Mouse (Mus musculus) thymus, adult 2 months (tissue): ENCODE results near the gene Gmps. TPM values are rescaled to one million over a fixed set of nuclear protein-coding genes. Genes with fewer than 3 reads are reported as not detected.

Experiments used
- DNase-seq: peaks from one replicate; pipeline ENCODE4 v3.0.0; 2021
- H3K27ac ChIP-seq: fragments of 200-500 bp; 2 replicates; pipeline ENCODE4 v1.5.1; 2012; ENCODE audit warnings: low read length, control low read depth; ENCODE audit not compliant: control insufficient read depth, insufficient read depth
- H3K27me3 ChIP-seq: fragments of 200-500 bp; 2 replicates; pipeline ENCODE4 v1.6.1; 2012; ENCODE audit warnings: mild to moderate bottlenecking, low read length, moderate library complexity, mixed read lengths; ENCODE audit not compliant: control insufficient read depth, insufficient read depth
- H3K36me3 ChIP-seq: fragments of 200-500 bp; 2 replicates; pipeline ENCODE4 v1.6.1; 2012; ENCODE audit warnings: mild to moderate bottlenecking, low read length, moderate library complexity; ENCODE audit not compliant: control insufficient read depth, insufficient read depth
- H3K4me1 ChIP-seq: fragments of 200-500 bp; replicated peaks from 2 replicates; pipeline ENCODE4 v1.6.1; 2012; ENCODE audit warnings: low read length; ENCODE audit not compliant: control insufficient read depth, insufficient read depth
- H3K4me3 ChIP-seq: fragments of 200-500 bp; 2 replicates; pipeline ENCODE4 v1.5.1; 2012; ENCODE audit warnings: mild to moderate bottlenecking, low read length, control low read depth, moderate library complexity; ENCODE audit not compliant: control insufficient read depth, insufficient read depth
- CTCF ChIP-seq: fragments of 200-500 bp; IDR thresholded peaks from 2 replicates; pipeline ENCODE4 v1.5.1; 2012; ENCODE audit warnings: mild to moderate bottlenecking, control low read depth, low read length, moderate library complexity, borderline replicate concordance; ENCODE audit not compliant: control insufficient read depth, poor library complexity, insufficient read depth; ENCODE audit errors: extremely low read depth
- POLR2A ChIP-seq: fragments of 200-500 bp; IDR thresholded peaks from 2 replicates; pipeline ENCODE4 v1.6.1; 2012; ENCODE audit warnings: mild to moderate bottlenecking, low read length, control low read depth, moderate library complexity; ENCODE audit not compliant: control insufficient read depth, poor library complexity, insufficient read depth; ENCODE audit errors: extremely low read depth
- WGBS: fragments of 180-500 bp; shearing (Covaris S2); methylation state at CpG from one replicate; pipeline ENCODE4 v1.1.7; 2018; 5-methylcytosine and 5-hydroxymethylcytosine counted together
- polyA plus RNA-seq: library from polyadenylated mRNA; depleted of rRNA; stranded (reverse); fragments of >200 nt; gene quantifications from 2 replicates; pipeline ENCODE4 v1.2.3, GENCODE M21; 2012; rRNA removed

The Gmps gene
- polyA plus RNA-seq, 1 experiment: 4.2 TPM

- Histone ChIP-seq H3K4me1 (no peaks in the 10 kb centered on the region), H3K27ac (no peak overlapping the region), H3K4me3 (no peak overlapping the region), H3K27me3 (no peaks in the 10 kb centered on the region), H3K36me3 (peaks cover 71% of the 10 kb centered on the region)
- 94% methylated on average over 3 of the region's 3 CpGs for WGBS
- no peak for TF ChIP-seq CTCF
- no peak for TF ChIP-seq POLR2A
- no peak for DNase-seq
Measured at GRCm38 (mm10) chr3:63988722-63989440, 13.0 kb downstream of the Gmps start.

- H3K27ac ChIP-seq: no peak overlapping the region
Measured at GRCm38 (mm10) chr3:64021436-64021835, 45.5 kb downstream of the Gmps start.

GRCm38 (mm10) chr3:64021867-64022266 is 46.0 kb downstream of the Gmps start:
- DNase-seq: no peak
- Histone ChIP-seq H3K4me1 (no peaks in the 10 kb centered on the region), H3K27ac (no peak overlapping the region), H3K4me3 (no peak overlapping the region), H3K27me3 (no peaks in the 10 kb centered on the region), H3K36me3 (no peaks in the 10 kb centered on the region)
- no peak for TF ChIP-seq POLR2A
- no peak for TF ChIP-seq CTCF
- WGBS: 93% methylated on average over 2 of the region's 2 CpGs

More at GRCm38 (mm10) chr3:64021436-64021835, 45.5 kb downstream of the Gmps start:
- Histone ChIP-seq H3K27me3 (no peaks in the 10 kb centered on the region), H3K36me3 (no peaks in the 10 kb centered on the region), H3K4me3 (no peak overlapping the region), H3K4me1 (no peaks in the 10 kb centered on the region)
- no peak for DNase-seq
- 98% methylated on average over 3 of the region's 3 CpGs for WGBS
- no peak for TF ChIP-seq CTCF
- no peak for TF ChIP-seq POLR2A

- H3K27ac ChIP-seq: no peak overlapping the region
- H3K4me1 ChIP-seq: no peaks in the 10 kb centered on the region
- WGBS: 99% methylated on average over 4 of the region's 4 CpGs
- H3K27me3 ChIP-seq: no peaks in the 10 kb centered on the region
- no peaks in the 10 kb centered on the region for H3K36me3 ChIP-seq
- DNase-seq: no peak
- no peak for TF ChIP-seq CTCF
- TF ChIP-seq POLR2A: no peak
- no peak overlapping the region for H3K4me3 ChIP-seq
Measured at GRCm38 (mm10) chr3:64029846-64030245, 53.9 kb downstream of the Gmps start.

- WGBS: 89% methylated on average over 7 of the region's 7 CpGs
- no peak for DNase-seq
- Histone ChIP-seq H3K4me1 (no peaks in the 10 kb centered on the region), H3K27me3 (no peaks in the 10 kb centered on the region), H3K36me3 (no peaks in the 10 kb centered on the region), H3K4me3 (no peak overlapping the region), H3K27ac (no peak overlapping the region)
- no peak for TF ChIP-seq CTCF
- TF ChIP-seq POLR2A: no peak
Measured at GRCm38 (mm10) chr3:64038136-64038841, 62.4 kb downstream of the Gmps start.

- no peaks in the 10 kb centered on the region for H3K36me3 ChIP-seq
- H3K27ac ChIP-seq: no peak overlapping the region
- WGBS: 39% methylated on average over 25 of the region's 25 CpGs
- no peak overlapping the region for H3K4me3 ChIP-seq
- H3K27me3 ChIP-seq: no peaks in the 10 kb centered on the region
- no peak for TF ChIP-seq CTCF
- TF ChIP-seq POLR2A: no peak
- no peaks in the 10 kb centered on the region for H3K4me1 ChIP-seq
- DNase-seq: peak; percentile 53
Measured at GRCm38 (mm10) chr3:64039818-64040784, 64.2 kb downstream of the Gmps start.

Other genes starting within 250 kb of the Gmps start
- gene Plch1, start 76.6 kb upstream of the Gmps start, polyA plus RNA-seq: 0.15 and 0.18 TPM in 2 replicates
- gene E130311K13Rik, start 46.6 kb upstream of the Gmps start, polyA plus RNA-seq: 1.7 and 2.3 TPM in 2 replicates
- 17.1 and 17.9 TPM in 2 replicates for gene Slc33a1, start 11.3 kb upstream of the Gmps start, polyA plus RNA-seq
- gene Vmn2r1, start 105.4 kb downstream of the Gmps start, polyA plus RNA-seq: 0.01 and 0.03 TPM in 2 replicates
- not detected in 2 replicates for gene Vmn2r2, start 165.8 kb downstream of the Gmps start, polyA plus RNA-seq